Mouse (Mus musculus) left cerebral cortex, adult 9 months (tissue): ENCODE results near the gene Gm20604.

Experiments
- DNase-seq, 2 experiments: peaks; one replicate each; pipeline ENCODE4 v3.0.0; 2022; ENCODE audit warnings: low spot score in 2 of 2

Gm20604 gene

GRCm38 (mm10) chr12:102758403-102758756, at the start of gene Gm20604:
Gene Gm20604, minus strand, starts transcription at chr12:102758672.
- peak in 1 of 2 experiments; percentile 26 for DNase-seq

GRCm38 (mm10) chr12:102799528-102799927, 41.1 kb upstream of the Gm20604 start:
- DNase-seq = no peak

GRCm38 (mm10) chr12:102787927-102788326, 29.5 kb upstream of the Gm20604 start:
- no peak for DNase-seq

- DNase-seq = no peak
Measured at GRCm38 (mm10) chr12:102785593-102785985, 27.1 kb upstream of the Gm20604 start.

GRCm38 (mm10) chr12:102784899-102785592, 26.6 kb upstream of the Gm20604 start:
- DNase-seq = no peak

GRCm38 (mm10) chr12:102782841-102783240, 24.4 kb upstream of the Gm20604 start:
- no peak for DNase-seq

- DNase-seq = no peak
Measured at GRCm38 (mm10) chr12:102779452-102779851, 21.0 kb upstream of the Gm20604 start.

- no peak for DNase-seq
Measured at GRCm38 (mm10) chr12:102778151-102778550, 19.7 kb upstream of the Gm20604 start.

- DNase-seq = no peak
Measured at GRCm38 (mm10) chr12:102776035-102776434, 17.6 kb upstream of the Gm20604 start.

- DNase-seq = no peak
Measured at GRCm38 (mm10) chr12:102772676-102773075, 14.2 kb upstream of the Gm20604 start.

- no peak for DNase-seq
Measured at GRCm38 (mm10) chr12:102771601-102772000, 13.1 kb upstream of the Gm20604 start.

GRCm38 (mm10) chr12:102769000-102769399, 10.5 kb upstream of the Gm20604 start:
- DNase-seq = no peak

GRCm38 (mm10) chr12:102763696-102764095, 5.2 kb upstream of the Gm20604 start:
- no peak for DNase-seq

GRCm38 (mm10) chr12:102761668-102762067, 3.2 kb upstream of the Gm20604 start:
- no peak for DNase-seq

- no peak for DNase-seq
Measured at GRCm38 (mm10) chr12:102758936-102759335, 464 bp upstream of the Gm20604 start.

- DNase-seq = peak; percentile 90 to 97
Measured at GRCm38 (mm10) chr12:102757689-102758402, 626 bp downstream of the Gm20604 start, which contains the start of the genes Gm28051, Gon7 and Ubr7. Gene Gm28051, minus strand, starts transcription at chr12:102757765. Gene Gon7, minus strand, starts transcription at chr12:102757803. Gene Ubr7, plus strand, starts transcription at chr12:102757967.

GRCm38 (mm10) chr12:102757055-102757688, 1.3 kb downstream of the Gm20604 start:
- DNase-seq = no peak

GRCm38 (mm10) chr12:102756304-102756703, 2.2 kb downstream of the Gm20604 start:
- no peak for DNase-seq

GRCm38 (mm10) chr12:102748256-102748655, 10.2 kb downstream of the Gm20604 start:
- DNase-seq = no peak

- no peak for DNase-seq
Measured at GRCm38 (mm10) chr12:102744839-102745238, 13.6 kb downstream of the Gm20604 start.

GRCm38 (mm10) chr12:102743589-102744574, 14.6 kb downstream of the Gm20604 start, which contains the start of the genes Moap1 and Tmem251:
Gene Moap1, minus strand, starts transcription at chr12:102743661.
Gene Tmem251, plus strand, starts transcription at chr12:102743762.
- peak; percentile 73 to 90 for DNase-seq
